In the genomic region with DNA sequence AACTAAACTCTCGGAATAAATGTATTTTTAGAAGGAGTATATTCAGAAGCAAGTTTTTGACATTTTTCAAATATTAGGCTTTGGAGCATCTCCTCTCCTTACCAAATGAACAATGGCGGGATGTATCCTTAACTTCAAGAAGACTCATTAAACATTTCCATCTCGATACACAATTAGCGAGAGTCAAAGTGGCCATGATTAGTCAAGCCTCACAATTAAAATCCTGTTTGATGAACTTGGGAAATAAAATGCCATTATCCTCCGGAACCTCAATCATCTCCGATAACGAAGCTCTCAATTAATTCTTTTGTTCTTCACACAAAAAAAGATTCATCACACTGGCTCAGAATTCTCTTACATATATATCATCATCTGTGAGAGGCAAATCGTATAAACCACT, we compare ENCODE assay signal across 31 mouse cellular contexts.
"Had no signal": no experiment of that assay in that cellular context is flagged by ENCODE, and none has a peak within 500 bp of the region (broad histone marks: within the 10 kb centered on the region; RNA-seq: fewer than 3 reads in every experiment).

No protein-coding gene starts in this region.

- H3K4me1 ChIP-seq: limb, embryonic 15.5 days; liver, embryonic 12.5 days; liver, embryonic 13.5 days; liver, embryonic 15.5 days; lung, embryonic 15.5 days; megakaryocyte, embryonic 14.5 days; midbrain, embryonic 10.5 days; midbrain, embryonic 12.5 days; midbrain, embryonic 15.5 days had no signal

- H3K27ac ChIP-seq: limb, embryonic 10.5 days; limb, embryonic 12.5 days; limb, embryonic 13.5 days; limb, embryonic 15.5 days; liver, embryonic 12.5 days; liver, embryonic 13.5 days; liver, embryonic 14.5 days; liver, embryonic 15.5 days; lung, embryonic 15.5 days; macrophage; midbrain, embryonic 10.5 days; midbrain, embryonic 12.5 days; midbrain, embryonic 13.5 days; midbrain, embryonic 15.5 days had no signal

- H3K36me3 ChIP-seq: limb, embryonic 10.5 days; limb, embryonic 12.5 days; limb, embryonic 13.5 days; limb, embryonic 15.5 days; liver, embryonic 12.5 days; liver, embryonic 13.5 days; liver, embryonic 15.5 days; lung, embryonic 15.5 days; midbrain, embryonic 10.5 days; midbrain, embryonic 12.5 days; midbrain, embryonic 13.5 days; midbrain, embryonic 15.5 days had no signal

- H3K4me3 ChIP-seq: limb, embryonic 10.5 days; limb, embryonic 12.5 days; limb, embryonic 13.5 days; limb, embryonic 15.5 days; liver, embryonic 12.5 days; liver, embryonic 13.5 days; liver, embryonic 15.5 days; lung, embryonic 15.5 days; megakaryocyte, embryonic 14.5 days; midbrain, embryonic 10.5 days; midbrain, embryonic 12.5 days; midbrain, embryonic 13.5 days; midbrain, embryonic 15.5 days; myocyte had no signal

- DNase-seq: left cerebral cortex, postnatal 4 days; liver; liver, embryonic 13.5 days; liver, postnatal 0 days; lung, adult 18-20 months; lung, adult 2 months; lung, embryonic 14.5 days; lung, postnatal 10 days; lung, postnatal 14 days; lung, postnatal 36 days; lung, postnatal 4 days; midbrain, embryonic 14.5 days had no signal

- H3K9me3 ChIP-seq: limb, embryonic 10.5 days; limb, embryonic 12.5 days; limb, embryonic 13.5 days; limb, embryonic 15.5 days; liver, embryonic 12.5 days; liver, embryonic 15.5 days; lung, embryonic 15.5 days; midbrain, embryonic 10.5 days; midbrain, embryonic 12.5 days; midbrain, embryonic 13.5 days; midbrain, embryonic 15.5 days had no signal

- ATAC-seq: liver, embryonic 12.5 days; liver, postnatal 0 days; lung, postnatal 0 days; midbrain, embryonic 13.5 days; midbrain, embryonic 15.5 days; midbrain, embryonic 16.5 days had no signal

- H3K4me2 ChIP-seq: limb, embryonic 12.5 days; limb, embryonic 13.5 days; limb, embryonic 15.5 days; liver, embryonic 11.5 days; liver, embryonic 12.5 days; liver, embryonic 13.5 days; liver, embryonic 15.5 days; lung, embryonic 14.5 days; lung, embryonic 15.5 days; midbrain, embryonic 11.5 days; midbrain, embryonic 12.5 days; midbrain, embryonic 13.5 days; midbrain, embryonic 15.5 days had no signal

- H3K9ac ChIP-seq: limb, embryonic 12.5 days; limb, embryonic 13.5 days; limb, embryonic 15.5 days; liver, embryonic 12.5 days; liver, embryonic 13.5 days; liver, embryonic 14.5 days; liver, embryonic 15.5 days; liver, postnatal 0 days; lung, embryonic 14.5 days; lung, embryonic 15.5 days; midbrain, embryonic 12.5 days; midbrain, embryonic 13.5 days; midbrain, embryonic 15.5 days had no signal

- H3K27me3 ChIP-seq: limb, embryonic 12.5 days; limb, embryonic 13.5 days; limb, embryonic 15.5 days; liver, embryonic 12.5 days; liver, embryonic 13.5 days; liver, embryonic 15.5 days; lung, embryonic 15.5 days; megakaryocyte, embryonic 14.5 days; midbrain, embryonic 12.5 days; midbrain, embryonic 13.5 days; midbrain, embryonic 15.5 days had no signal
